Mouse (Mus musculus) forebrain, embryonic 13.5 days (tissue): ENCODE results near the gene Nr1h4. TPM values are rescaled to one million over a fixed set of nuclear protein-coding genes. Genes with fewer than 3 reads are reported as not detected.
A peak's percentile ranks its signal among the peaks of the same experiment; 100 is the strongest.

ENCODE experiments used
- ATAC-seq: fragments of 200-750 bp; cut with Nextera tagmentation; 2 replicates; pipeline ENCODE4 v1.8.0; 2017
- H3K27ac ChIP-seq: fragments of 300-500 bp; sonication (generic); 2 replicates; pipeline ENCODE4 v1.5.1; 2015; ENCODE audit warnings: inconsistent platforms, mild to moderate bottlenecking, moderate library complexity
- H3K27me3 ChIP-seq: fragments of 300-500 bp; sonication (generic); 2 replicates; pipeline ENCODE4 v1.6.1; 2015; ENCODE audit warnings: mild to moderate bottlenecking, inconsistent platforms
- H3K36me3 ChIP-seq: fragments of 300-500 bp; sonication (generic); 2 replicates; pipeline ENCODE4 v1.6.1; 2015; ENCODE audit warnings: mild to moderate bottlenecking, inconsistent platforms; ENCODE audit not compliant: poor library complexity, severe bottlenecking
- H3K4me1 ChIP-seq: fragments of 300-500 bp; sonication (generic); 2 replicates; pipeline ENCODE4 v1.6.1; 2015; ENCODE audit warnings: inconsistent platforms
- H3K4me2 ChIP-seq: fragments of 300-500 bp; sonication (generic); 2 replicates; pipeline ENCODE4 v1.6.1; 2015; ENCODE audit warnings: inconsistent platforms, mild to moderate bottlenecking, moderate library complexity
- H3K4me3 ChIP-seq: fragments of 300-500 bp; sonication (generic); 2 replicates; pipeline ENCODE4 v1.5.1; 2015; ENCODE audit warnings: mild to moderate bottlenecking, inconsistent platforms
- H3K9ac ChIP-seq: fragments of 300-500 bp; sonication (generic); 2 replicates; pipeline ENCODE4 v1.6.1; 2015; ENCODE audit warnings: mild to moderate bottlenecking, inconsistent platforms
- H3K9me3 ChIP-seq: fragments of 300-500 bp; sonication (generic); replicated peaks from 2 replicates; pipeline ENCODE4 v1.6.1; 2016; ENCODE audit warnings: inconsistent platforms
- WGBS: fragments of 180-500 bp; shearing (Covaris S2); methylation state at CpG from one replicate; pipeline ENCODE4 v1.1.7; 2015; 5-methylcytosine and 5-hydroxymethylcytosine counted together
- polyA plus RNA-seq: library from polyadenylated mRNA; unstranded; fragments of >200 nt; fragmentation: Nextera tagmentation; extraction: Ambion mirVana; gene quantifications from 2 replicates; pipeline ENCODE4 v1.2.1, GENCODE M21; 2015

Gene Nr1h4
- polyA plus RNA-seq, 1 experiment from 2014 or later, result 0.10 TPM

DNA sequence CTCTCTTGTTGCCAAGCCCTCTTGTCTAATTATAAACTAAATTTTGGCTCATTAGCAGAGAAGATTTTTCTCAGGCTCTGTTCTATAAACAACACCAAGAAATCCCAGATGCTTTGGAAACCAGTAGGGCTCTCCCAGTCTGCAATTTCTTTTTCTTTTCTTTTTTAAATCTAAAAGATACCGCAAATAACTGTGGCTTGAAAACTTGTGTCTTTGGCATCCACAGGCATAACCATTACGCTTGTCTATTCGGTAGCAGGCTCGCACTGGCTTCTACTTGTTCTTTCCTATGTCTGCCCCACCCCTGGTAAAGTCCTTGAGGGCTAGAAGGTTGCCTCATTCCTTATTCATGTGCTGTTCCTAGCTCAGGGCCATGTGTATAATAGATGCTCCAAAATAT lies 18.3 kb upstream of the Nr1h4 start:
- Histone ChIP-seq H3K27ac (no peak overlapping the region), H3K27me3 (no peaks in the 10 kb centered on the region), H3K4me1 (no peaks in the 10 kb centered on the region), H3K4me3 (no peak overlapping the region), H3K9me3 (no peaks in the 10 kb centered on the region), H3K36me3 (no peaks in the 10 kb centered on the region), H3K9ac (no peak overlapping the region), H3K4me2 (no peak overlapping the region)
- WGBS, result 85% methylated on average over 4 of the region's 4 CpGs
- peak; percentile 53; the same call in 1 of the 2 replicates for ATAC-seq

DNA sequence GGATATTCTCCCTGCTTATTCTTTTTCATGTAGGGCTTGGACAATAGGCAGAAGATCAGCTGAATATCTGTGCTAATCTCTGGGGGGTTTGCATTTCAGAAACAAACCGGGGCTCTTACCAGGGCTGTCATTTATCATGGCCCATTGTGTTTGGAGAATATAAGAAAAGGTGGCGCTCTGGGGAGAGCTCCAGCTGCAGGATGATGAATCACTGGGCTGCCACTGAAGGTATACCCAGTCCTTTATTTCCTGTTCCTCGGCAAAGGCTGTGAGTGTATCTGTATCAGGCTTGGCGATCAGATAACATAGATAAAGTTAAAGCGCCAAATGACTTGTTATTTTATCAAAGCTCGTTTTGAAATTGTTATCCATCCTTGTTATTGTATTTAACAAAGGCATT lies 14.6 kb upstream of the Nr1h4 start:
- H3K36me3 ChIP-seq, result no peaks in the 10 kb centered on the region
- no peak for ATAC-seq
- H3K4me1 ChIP-seq, result no peaks in the 10 kb centered on the region
- no peak overlapping the region for H3K9ac ChIP-seq
- no peaks in the 10 kb centered on the region for H3K9me3 ChIP-seq
- no peak overlapping the region for H3K4me2 ChIP-seq
- no peak overlapping the region for H3K27ac ChIP-seq
- WGBS, result 59% methylated on average over 6 of the region's 6 CpGs
- no peaks in the 10 kb centered on the region for H3K27me3 ChIP-seq
- H3K4me3 ChIP-seq, result no peak overlapping the region

DNA sequence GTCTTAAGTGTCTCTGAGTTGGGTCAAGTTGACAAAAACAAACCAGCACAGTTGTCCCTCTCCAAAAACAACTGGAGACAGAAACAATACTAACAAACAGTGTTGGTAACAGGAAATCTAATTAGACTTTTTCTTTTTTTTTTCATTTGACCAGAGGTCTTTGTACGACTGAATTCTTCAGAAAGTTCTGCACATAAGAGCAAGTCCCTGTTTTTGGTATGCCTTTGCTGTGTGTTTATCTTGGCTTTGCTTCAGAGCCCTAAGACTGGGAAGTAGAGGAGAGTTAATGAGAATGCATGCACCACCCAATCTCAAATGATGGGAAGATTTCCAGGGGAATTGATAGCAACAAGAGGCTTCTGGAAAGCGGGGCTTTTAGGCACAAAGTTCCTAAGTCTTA lies 13.6 kb upstream of the Nr1h4 start:
- Histone ChIP-seq H3K9ac (no peak overlapping the region), H3K27ac (no peak overlapping the region), H3K4me2 (no peak overlapping the region), H3K4me1 (no peaks in the 10 kb centered on the region), H3K36me3 (no peaks in the 10 kb centered on the region), H3K4me3 (no peak overlapping the region), H3K27me3 (no peaks in the 10 kb centered on the region), H3K9me3 (no peaks in the 10 kb centered on the region)
- no peak for ATAC-seq
- WGBS, result 86% methylated on average over 2 of the region's 2 CpGs

DNA sequence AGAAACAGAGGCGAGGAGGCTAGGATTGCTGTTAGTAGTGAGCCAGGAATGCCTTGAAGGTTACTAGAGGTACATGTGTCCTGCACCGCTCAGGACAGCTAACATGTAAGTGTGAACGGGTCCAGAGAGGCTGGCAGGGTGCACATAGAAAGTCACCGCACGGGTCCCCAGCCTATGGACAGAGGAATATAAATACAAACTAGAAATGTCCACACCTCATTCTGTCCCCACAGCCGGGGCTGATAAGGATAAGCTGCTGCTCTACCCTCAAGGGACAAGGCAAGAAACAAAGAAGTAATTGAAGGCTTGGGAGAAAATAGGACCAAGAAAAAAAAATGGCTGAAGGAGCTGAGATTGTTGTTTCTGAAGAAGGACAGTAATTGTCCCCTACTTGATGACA lies 10.5 kb upstream of the Nr1h4 start:
- Histone ChIP-seq H3K27ac (no peak overlapping the region), H3K4me3 (no peak overlapping the region), H3K9ac (no peak overlapping the region), H3K4me1 (no peaks in the 10 kb centered on the region), H3K27me3 (no peaks in the 10 kb centered on the region), H3K4me2 (no peak overlapping the region), H3K9me3 (no peaks in the 10 kb centered on the region), H3K36me3 (no peaks in the 10 kb centered on the region)
- no peak for ATAC-seq
- whole genome bisulfite sequencing, result 76% methylated on average over 6 of the region's 6 CpGs

DNA sequence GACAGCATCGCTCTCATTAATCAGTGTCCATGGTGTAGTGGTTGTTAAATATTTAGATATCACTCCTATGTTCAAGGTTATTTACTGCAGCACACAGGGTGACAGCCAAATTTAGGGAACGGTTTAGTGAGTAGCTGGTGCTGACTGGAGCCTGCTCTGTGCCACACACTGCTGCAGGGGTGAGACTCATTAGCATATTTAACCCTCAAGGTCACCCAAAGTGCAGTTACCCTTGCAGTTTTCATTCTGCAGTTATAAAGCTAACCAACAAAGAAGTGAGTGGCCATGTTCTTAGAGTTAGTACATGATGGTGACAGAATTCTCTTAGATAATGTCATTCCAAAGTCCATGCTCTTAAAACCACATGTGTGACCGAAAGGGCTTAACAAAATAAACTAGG lies 8.9 kb upstream of the Nr1h4 start:
- H3K4me3 ChIP-seq, result no peak overlapping the region
- 91% methylated on average over 3 of the region's 3 CpGs for WGBS
- no peak overlapping the region for H3K4me2 ChIP-seq
- H3K4me1 ChIP-seq, result no peaks in the 10 kb centered on the region
- H3K9me3 ChIP-seq, result no peaks in the 10 kb centered on the region
- H3K9ac ChIP-seq, result no peak overlapping the region
- no peaks in the 10 kb centered on the region for H3K27me3 ChIP-seq
- no peak for ATAC-seq
- H3K36me3 ChIP-seq, result no peaks in the 10 kb centered on the region
- H3K27ac ChIP-seq, result no peak overlapping the region

DNA sequence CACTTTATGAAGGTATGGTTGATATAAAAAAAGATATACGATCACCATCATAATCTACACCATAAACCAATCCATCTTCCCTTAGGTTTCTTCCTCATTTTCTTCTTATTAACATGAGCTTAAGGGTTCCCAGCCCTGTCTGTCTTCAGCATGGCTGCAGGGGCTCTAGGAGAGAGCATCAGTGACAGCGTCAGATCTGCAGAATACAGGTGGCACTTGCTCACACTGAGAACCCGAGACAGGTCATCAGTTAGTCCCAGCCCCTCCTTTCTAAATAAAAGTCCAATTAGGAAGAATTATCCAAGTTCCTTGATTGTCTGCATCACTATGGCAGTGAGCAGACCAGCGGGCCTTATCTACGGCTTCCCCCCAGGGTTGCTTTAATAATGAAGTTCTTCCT lies 934 bp downstream of the Nr1h4 start:
- 64% methylated on average over 5 of the region's 5 CpGs for WGBS
- no peaks in the 10 kb centered on the region for H3K27me3 ChIP-seq
- no peak overlapping the region for H3K9ac ChIP-seq
- no peak overlapping the region for H3K4me3 ChIP-seq
- H3K4me2 ChIP-seq, result no peak overlapping the region
- H3K4me1 ChIP-seq, result peaks cover 18% of the 10 kb centered on the region; the same call in 1 of the 2 replicates
- no peaks in the 10 kb centered on the region for H3K36me3 ChIP-seq
- ATAC-seq, result no peak
- no peaks in the 10 kb centered on the region for H3K9me3 ChIP-seq
- H3K27ac ChIP-seq, result no peak overlapping the region

DNA sequence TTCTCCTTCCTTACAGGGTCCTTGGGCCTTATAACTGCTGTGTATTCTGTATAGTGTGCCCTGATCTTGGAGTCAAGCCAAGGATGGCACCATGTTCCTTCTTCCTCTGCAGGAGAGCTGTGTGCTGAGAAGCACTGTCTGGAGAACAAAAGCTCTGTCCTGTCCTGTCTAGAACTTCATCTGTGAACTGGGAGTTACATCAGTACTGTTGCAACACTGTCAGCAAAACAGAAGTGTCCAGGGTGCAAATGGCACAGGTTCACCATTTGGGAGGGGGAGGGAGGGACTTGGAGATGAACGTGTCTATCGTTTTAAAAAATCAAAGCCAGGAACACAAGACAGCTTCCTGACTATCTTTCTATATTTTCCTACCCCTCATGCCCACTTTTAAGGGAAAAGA lies 1.4 kb downstream of the Nr1h4 start:
- H3K4me2 ChIP-seq, result no peak overlapping the region
- no peaks in the 10 kb centered on the region for H3K36me3 ChIP-seq
- ATAC-seq, result peak; percentile 53; the same call in 1 of the 2 replicates
- H3K4me1 ChIP-seq, result peaks cover 18% of the 10 kb centered on the region; the same call in 1 of the 2 replicates
- H3K27me3 ChIP-seq, result no peaks in the 10 kb centered on the region
- no peak overlapping the region for H3K27ac ChIP-seq
- no peak overlapping the region for H3K4me3 ChIP-seq
- WGBS, result 82% methylated on average over 2 of the region's 2 CpGs
- no peak overlapping the region for H3K9ac ChIP-seq
- no peaks in the 10 kb centered on the region for H3K9me3 ChIP-seq

DNA sequence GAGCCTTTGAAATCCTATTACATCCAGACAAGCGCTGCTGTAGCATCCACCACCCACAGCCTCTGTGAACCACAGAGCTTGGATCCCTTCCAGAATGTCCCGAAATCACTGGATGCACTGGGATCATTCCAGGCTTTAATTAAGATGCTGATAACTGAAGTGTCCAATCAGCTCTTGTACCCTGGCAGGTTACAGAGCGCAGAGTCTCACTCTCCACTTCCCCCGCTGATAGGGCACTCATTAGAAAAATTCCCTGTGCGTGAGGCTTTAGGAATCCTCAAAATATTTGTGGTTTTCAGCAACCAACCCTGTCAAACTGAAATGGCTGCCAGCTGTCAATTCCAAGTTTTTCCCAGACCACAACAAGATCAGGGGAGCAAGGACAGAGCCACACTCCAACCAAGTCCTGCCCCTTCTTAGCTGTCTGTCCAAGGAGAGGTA lies 2.2 kb downstream of the Nr1h4 start:
- peak; percentile 76 for ATAC-seq
- 40% methylated on average over 5 of the region's 5 CpGs for WGBS
- Histone ChIP-seq H3K4me3 (no peak overlapping the region), H3K4me2 (no peak overlapping the region), H3K9me3 (no peaks in the 10 kb centered on the region), H3K9ac (no peak overlapping the region), H3K27me3 (no peaks in the 10 kb centered on the region), H3K4me1 (peaks cover 18% of the 10 kb centered on the region; the same call in 1 of the 2 replicates), H3K27ac (no peak overlapping the region), H3K36me3 (no peaks in the 10 kb centered on the region)

DNA sequence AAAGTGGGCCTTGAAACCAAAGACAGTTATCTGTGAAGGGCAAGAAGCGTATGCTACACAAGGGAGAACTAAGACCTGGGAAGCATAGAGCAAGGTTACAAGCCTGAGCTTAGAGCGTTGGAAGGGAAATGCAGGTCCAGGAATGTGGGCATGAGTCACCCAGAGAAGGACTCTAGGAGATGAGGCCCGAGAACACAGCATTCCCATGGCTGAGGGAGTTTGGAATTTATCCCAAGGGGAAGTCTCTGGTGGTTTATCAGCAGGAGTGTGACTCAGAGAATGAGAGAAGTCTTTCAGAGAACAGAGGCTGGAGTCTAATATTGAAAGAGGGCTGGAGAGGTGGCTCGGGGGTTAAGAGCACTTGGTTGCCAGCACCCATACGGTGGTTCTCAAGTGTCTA lies 6.3 kb downstream of the Nr1h4 start:
- H3K36me3 ChIP-seq, result no peaks in the 10 kb centered on the region
- ATAC-seq, result no peak
- 88% methylated on average over 5 of the region's 5 CpGs for WGBS
- no peak overlapping the region for H3K4me2 ChIP-seq
- H3K9ac ChIP-seq, result no peak overlapping the region
- no peaks in the 10 kb centered on the region for H3K27me3 ChIP-seq
- no peaks in the 10 kb centered on the region for H3K9me3 ChIP-seq
- peaks cover 10% of the 10 kb centered on the region; the same call in 1 of the 2 replicates for H3K4me1 ChIP-seq
- H3K27ac ChIP-seq, result no peak overlapping the region
- H3K4me3 ChIP-seq, result no peak overlapping the region

DNA sequence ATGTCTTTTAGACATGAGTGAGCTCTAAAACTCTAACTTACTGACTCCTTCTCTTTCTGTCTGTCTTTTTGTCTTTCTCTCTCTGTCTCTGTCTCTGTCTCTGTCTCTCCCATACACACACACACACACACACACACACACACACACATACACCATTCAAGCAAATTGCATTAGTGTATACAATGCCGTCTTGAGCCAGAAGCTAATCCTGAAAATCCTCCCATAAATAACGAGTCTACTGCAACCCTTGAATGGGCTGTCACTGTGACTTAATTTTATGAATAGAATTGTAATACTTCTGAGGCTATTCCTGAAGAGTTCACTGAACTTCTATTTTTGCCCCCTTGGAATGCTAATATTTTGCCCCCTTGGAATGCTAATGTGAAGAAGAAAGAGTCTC lies 7.6 kb downstream of the Nr1h4 start:
- Histone ChIP-seq H3K27ac (no peak overlapping the region), H3K27me3 (no peaks in the 10 kb centered on the region), H3K9me3 (no peaks in the 10 kb centered on the region), H3K36me3 (no peaks in the 10 kb centered on the region), H3K4me2 (no peak overlapping the region), H3K4me3 (no peak overlapping the region), H3K9ac (no peak overlapping the region), H3K4me1 (peaks cover 1% of the 10 kb centered on the region; the same call in 1 of the 2 replicates)
- WGBS, result 12% methylated on average over 2 of the region's 2 CpGs
- ATAC-seq, result no peak

DNA sequence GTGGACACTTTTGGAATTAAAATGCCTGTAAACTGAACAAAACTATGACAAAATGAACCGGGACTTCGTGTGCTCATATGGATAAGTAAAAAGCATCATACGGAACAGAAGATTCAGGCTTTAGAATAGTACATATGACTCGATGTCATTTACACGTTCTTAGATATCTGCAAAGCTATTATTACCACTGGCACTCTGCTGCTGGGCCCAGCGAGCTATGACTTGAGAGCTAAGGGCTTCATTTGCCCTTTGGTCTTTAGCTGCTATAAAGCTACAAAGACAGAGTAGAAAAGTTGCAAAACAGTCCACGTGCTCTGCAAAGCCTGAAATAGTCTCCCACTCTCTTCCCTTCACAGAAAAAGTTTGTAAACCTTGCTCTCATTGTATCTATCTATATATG lies 10.9 kb downstream of the Nr1h4 start:
- no peak overlapping the region for H3K9ac ChIP-seq
- no peak overlapping the region for H3K27ac ChIP-seq
- no peaks in the 10 kb centered on the region for H3K36me3 ChIP-seq
- H3K4me2 ChIP-seq, result no peak overlapping the region
- no peak for ATAC-seq
- H3K27me3 ChIP-seq, result no peaks in the 10 kb centered on the region
- no peak overlapping the region for H3K4me3 ChIP-seq
- H3K4me1 ChIP-seq, result no peaks in the 10 kb centered on the region
- 90% methylated on average over 7 of the region's 7 CpGs for WGBS
- no peaks in the 10 kb centered on the region for H3K9me3 ChIP-seq

DNA sequence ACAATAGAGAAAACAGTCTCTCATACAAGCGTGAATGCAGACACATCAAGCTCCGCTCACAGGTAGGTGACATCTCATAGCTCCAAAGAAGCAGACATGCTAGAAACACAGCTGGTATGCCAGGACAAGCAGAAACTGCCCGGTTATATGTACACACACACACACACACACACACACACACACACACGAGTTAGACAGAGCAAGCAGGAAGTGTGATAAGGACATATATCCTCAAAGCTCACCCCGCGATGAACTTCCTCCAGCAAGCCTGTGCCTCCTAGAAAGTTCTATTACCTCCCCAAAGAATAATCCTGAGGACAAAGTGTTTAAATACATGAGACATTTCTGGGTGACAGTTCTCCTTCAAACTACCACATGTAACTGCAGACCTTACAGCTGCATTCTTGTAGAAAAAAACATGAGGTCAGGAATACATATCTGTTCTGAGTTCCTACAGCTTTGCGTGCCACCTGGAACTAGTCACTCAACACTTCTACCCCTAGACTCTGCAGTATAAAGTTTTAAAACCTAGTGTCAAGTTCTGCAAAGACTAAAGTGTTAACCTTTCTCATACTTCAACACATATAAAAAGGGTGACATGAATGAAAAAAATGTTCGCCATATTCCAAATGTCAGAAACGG lies 11.5 kb downstream of the Nr1h4 start:
- H3K27me3 ChIP-seq, result no peaks in the 10 kb centered on the region
- no peak overlapping the region for H3K4me2 ChIP-seq
- H3K27ac ChIP-seq, result no peak overlapping the region
- no peaks in the 10 kb centered on the region for H3K36me3 ChIP-seq
- ATAC-seq, result no peak
- no peaks in the 10 kb centered on the region for H3K4me1 ChIP-seq
- H3K4me3 ChIP-seq, result no peak overlapping the region
- no peak overlapping the region for H3K9ac ChIP-seq
- no peaks in the 10 kb centered on the region for H3K9me3 ChIP-seq
- WGBS, result 91% methylated on average over 9 of the region's 9 CpGs

DNA sequence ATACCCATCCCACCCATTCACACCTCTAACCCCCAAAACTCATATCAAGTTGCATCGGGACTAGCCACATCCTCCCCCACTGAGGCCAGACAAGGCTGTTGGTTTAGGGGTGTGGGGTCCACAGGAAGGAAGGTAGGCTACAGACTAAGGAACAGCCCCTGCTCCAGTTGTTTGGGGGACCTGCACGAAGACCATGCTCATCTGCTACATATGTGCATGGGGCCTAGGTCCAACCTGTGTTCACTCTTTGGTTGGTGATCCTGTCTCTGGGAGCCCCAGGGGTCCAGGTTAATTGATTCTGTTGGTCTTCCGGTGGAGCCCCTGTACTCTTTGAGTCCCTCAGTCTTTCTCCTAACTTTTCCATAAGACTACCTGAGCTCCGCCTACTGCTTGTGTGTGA lies 13.0 kb downstream of the Nr1h4 start:
- no peak for ATAC-seq
- Histone ChIP-seq H3K4me2 (no peak overlapping the region), H3K4me1 (no peaks in the 10 kb centered on the region), H3K9ac (no peak overlapping the region), H3K27ac (no peak overlapping the region), H3K4me3 (no peak overlapping the region), H3K9me3 (no peaks in the 10 kb centered on the region), H3K27me3 (no peaks in the 10 kb centered on the region), H3K36me3 (no peaks in the 10 kb centered on the region)
- WGBS, result 95% methylated on average over 4 of the region's 4 CpGs
